Mouse (Mus musculus) skeletal muscle tissue, adult 2 months (tissue): ENCODE results near the gene Vegfb.

Experiments
- DNase-seq: peaks from one replicate; pipeline ENCODE4 v3.0.0-alpha.2; 2012; ENCODE audit warnings: low read depth, low spot score

The Vegfb gene

DNA sequence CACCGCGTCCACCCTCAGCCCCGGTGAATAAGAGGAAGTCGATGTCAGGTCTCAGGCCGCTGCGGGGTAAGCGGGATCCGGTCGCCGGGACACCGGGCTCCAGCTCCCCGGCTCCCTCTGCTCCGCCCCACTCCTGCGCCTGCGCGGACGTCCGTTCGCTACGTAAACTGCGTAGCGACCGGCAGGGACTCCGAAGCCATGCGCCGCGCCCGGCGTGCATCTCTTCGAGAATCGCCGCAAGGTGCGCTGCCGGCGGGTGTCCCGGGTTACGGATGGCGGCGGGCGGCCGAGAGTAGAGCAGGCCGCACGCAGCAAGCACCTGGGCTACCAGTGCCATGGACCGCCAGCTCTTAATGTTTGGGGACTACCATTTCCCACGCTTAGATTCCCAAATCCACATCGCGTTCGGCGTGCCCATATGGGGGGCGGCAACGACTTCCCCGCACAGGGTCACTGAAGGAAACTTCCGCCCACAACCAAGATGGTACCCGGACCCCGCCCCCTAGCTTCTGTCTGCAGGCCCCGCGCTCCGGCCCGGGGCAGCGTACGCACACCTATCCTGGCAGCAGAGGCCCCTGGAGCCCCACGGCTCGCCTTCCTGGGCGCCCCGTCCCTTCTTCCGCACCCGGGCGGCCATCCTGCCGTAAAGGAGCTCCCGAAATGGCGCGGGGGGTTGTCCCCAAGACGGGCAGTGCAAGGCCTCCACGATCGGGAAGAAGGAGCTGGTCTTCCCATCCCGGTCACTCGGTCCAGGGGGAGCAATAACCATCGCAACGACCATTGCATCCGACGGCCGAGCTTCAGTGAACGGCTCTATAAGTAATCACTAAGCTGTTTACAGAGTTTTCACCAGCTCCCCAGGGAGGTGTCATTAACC lies 45.8 kb downstream of the Vegfb start, which contains the start of gene Bad:
Gene Bad (plus strand): TSS at position 490 of the 877 bp plus-strand sequence.
- DNase-seq = peak; percentile 95

DNA sequence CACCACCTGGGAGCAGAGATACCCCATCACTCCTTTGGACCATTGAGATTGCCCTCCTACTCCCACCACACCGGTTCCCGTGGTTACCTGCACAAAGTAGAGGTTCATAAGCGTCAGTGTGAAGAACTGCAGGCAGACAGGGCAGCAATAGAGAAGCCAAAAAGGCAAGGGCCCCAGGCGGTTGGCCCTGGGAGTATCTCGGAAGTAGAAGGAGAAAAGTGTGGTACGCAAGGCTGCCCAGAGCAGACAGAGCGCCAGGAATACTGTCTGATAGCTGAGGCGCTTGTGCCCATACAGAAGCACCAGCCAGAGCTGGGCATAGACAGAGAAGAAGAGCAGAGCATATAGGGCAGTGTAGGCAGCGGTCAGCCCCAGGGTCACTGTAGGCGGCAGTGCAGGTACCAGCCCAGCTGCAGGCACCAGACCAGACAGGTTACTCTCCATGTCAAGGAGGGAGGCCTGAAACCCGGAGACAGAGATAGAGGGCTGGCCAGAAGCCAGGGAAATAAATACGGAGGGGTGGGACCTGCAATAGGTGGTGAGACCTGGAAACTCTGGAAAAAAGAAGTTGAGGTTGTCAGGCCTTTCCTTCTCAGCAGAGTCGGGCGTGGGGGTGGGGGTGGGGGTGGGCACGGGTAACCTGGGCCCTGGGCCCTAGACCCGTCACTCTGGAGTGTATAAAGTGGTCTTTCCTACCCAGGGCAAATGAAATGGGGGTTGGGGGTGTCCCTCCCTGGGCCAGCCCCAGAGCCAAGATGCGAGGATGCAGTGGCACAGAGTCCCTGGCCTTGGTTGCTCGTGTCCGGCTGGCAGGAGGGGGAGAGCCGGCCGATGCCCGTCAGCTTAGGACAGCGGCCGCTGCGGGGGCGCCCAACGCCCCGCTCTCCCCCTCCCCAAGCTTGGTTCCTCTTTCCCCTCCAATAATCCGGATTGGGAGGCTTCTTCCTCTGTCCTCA lies 46.8 kb downstream of the Vegfb start:
- DNase-seq = no peak

DNA sequence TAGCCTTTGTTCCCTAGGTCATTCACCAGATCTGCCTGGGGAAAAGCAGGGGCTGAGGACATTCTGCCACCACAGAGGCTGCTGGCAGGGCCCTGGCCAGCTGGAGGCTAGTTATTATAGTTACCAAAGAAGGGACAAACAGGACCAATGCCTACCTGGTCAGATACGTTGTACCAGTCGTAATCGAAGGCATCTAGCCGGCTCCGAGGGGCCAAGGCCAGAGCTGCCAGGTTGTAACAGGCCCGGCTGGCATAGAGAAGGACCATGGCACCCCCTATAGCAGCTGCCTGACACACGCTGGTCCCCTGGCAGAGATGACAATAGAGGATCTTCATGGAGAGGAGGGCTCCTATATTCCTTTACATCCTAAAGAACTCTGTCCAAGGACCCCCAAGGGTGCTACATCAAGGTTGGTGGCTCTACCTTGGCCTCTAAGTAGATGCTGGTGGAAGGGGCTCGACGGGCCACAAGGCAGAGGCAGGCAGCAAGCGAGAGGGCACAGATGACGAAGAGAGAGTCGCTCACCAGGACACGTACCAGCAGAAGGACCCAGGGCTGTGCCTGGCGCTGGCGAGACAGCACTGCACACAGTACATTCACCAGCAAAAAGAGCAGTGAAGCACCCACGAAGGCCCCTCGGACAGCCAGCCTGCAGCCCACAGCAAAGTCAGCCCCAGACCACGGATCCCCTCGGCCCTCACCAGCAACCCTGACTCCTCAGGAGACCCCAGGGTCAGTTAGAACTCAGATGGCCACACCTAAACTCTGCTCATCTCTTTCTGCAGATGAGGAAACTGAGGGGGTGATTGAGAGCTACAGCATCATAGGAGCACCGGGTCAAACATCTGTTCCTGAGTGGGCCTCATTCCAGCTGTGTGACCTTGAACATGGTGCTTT lies 48.1 kb downstream of the Vegfb start:
- no peak for DNase-seq

DNA sequence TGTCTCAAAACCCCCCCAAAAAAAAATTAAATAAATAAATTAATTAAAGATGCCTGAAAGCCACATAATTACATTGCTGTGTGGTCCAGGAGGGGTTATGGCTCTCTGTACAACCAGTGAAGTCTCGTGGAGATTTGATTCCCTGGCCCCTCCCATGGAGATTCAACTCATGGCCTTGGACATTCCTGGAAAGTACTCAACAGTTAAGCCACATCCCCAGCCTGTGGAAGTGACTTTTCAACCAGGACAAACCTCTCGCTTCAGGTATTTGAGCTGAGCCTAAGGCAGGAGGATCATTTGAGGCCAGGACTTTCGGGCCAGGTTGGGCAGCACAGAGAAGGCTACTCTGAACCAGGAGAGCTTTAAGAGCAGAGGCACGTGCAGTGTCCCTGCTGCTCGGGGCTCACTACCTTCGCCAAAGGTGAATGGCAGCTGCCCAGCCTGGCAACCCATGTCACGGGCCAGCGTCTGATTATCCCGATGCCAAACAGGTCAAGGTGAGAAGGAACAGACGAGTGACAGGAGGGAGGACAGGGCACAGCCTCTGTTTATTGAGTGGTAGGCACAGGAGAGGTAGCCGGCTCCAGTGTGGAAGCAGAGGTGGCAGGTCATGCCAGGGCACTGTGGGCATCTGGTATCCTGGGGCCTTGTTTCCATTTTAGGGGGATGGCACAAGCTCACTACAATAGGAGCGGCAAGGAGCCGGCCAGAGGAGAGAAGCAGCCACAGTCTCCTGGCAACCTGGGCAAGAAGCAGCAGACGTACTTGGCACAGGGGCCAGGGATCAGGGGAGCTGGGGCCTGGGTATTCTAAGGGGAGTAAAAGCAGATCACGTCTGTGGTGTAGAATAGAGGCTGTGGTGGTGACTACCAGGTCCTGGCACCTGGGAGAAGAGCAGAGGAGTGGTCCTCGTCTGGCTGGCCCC lies 49.6 kb downstream of the Vegfb start:
- DNase-seq = no peak

DNA sequence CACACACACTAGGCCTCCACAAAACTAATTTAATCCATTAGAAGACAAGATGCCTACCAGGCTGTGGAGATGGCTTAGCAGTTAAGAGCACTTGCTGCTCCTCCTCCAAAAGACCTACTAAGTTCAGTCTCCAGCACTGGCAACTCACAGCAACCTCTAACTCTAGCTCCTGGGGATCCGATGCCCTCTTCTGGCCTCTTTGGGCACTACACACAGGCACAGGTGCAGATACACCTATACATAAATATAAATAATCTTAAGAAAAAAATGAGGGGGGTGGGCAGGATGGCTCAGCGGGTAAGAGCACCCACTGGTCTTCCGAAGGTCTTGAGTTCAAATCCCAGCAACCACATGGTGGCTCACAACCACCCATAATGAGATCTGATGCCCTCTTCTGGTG lies 51.2 kb downstream of the Vegfb start:
- DNase-seq = no peak

DNA sequence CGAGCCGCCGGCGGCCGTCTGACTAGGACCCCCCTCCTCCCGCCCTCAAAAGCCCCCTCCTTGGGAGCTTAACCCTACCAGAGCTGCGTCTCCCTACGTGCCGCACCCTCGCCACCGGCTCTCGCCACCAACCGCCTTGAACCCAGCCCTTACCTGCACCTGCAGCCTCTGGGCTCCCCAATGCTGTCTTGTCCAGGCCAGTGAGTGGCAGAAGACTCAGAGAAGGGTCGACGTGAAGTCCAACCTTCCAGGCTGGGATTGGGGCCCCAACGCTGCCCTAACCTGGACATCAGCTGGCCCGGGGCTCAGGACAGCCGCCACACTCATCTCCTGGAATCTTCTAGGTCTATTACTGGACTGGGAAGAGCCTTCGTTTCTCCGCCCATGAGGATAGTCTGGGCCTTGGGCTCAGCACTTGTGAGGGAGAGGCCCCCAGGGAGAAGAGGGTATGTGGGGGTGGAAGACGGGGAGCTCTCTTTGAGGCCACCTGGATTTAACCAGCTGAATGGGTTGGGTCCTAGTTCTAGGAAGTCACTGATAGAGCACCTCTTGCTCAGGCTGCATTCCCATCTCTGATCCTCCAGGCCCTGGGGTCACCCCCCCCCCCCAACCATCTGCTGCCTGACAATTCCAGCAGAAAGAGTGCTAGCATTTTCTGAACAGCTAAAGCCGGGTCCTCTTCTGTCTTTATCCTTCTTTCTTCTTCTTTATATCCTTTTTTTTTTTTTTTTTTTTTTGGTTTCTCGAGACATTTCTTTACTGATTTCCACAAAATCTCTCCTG lies 53.1 kb downstream of the Vegfb start, which contains the start of gene Kcnk4:
Gene Kcnk4 (minus strand): TSS at position 321 of the 783 bp plus-strand sequence.
- DNase-seq = no peak

DNA sequence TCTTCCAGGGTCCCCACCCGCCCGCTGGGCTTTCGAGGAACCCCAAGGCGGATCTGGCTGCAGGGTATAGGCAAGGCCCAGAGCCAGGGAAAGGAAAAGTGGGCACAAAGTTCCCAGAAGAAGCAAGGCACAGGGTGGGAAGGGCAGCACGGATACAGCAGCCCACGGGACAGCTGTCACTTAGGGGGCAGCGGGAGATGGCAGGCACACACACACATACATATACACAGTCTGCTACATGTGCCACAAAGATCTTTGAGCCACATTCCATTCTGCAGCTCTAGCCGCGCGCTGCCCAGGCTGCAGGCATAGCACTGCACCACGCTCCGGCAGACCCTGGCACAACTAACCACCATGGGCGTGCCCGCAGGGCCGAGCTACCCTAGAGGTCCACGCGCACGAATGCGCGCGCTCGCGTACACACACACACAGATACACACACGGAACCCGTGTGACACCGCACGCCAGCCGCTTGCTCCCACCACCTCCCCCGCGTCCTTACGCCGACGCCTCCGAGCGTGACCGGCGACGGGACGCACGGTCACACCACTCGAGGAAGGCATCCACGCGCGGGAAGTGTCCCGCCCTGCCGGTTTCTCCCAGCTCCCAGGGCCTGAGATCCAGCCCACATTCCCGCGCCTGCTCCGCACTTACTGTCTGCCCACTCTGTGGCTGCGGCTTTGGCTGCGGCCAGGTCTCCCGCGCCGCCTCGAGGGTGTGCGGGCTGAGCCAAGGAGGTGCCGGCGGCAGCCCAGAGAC lies 53.8 kb downstream of the Vegfb start:
- DNase-seq = no peak

DNA sequence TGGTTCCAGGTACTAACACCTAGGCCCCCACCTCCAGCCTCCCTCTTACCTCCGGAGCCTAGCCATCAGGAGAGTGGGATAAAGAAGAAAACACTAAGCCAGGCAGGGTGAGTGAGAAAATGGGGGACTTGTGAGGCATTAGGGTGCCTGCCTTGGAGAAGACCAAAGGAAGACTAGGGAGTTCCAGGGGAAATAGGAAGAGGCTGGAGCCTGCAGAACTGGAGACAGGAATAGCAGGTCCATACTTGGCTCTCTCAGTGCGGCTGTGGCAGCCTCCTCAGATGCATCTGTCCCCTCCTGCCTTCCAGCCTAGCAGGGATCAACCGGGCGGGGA lies 54.4 kb downstream of the Vegfb start:
- DNase-seq = no peak
